Mouse (Mus musculus): Measurements from ENCODE around the gene Gal3st2. TPM values are rescaled to one million over a fixed set of nuclear protein-coding genes. Genes with fewer than 3 reads are reported as not detected.

Gal3st2 gene
- polyA plus RNA-seq, 1 experiment, result 13.6 TPM

Other genes with a start within 250 kb of the Gal3st2 start
- gene Stk25, start 202.6 kb upstream of the Gal3st2 start, polyA plus RNA-seq (2012; rRNA removed), result 262 and 267 TPM in 2 replicates
- gene Bok, start 175.6 kb upstream of the Gal3st2 start, polyA plus RNA-seq (2012; rRNA removed), result 23.9 and 25.5 TPM in 2 replicates
- 43.7 and 52.2 TPM in 2 replicates for gene Atg4b, start 109.8 kb upstream of the Gal3st2 start, polyA plus RNA-seq (2012; rRNA removed)
- 113 and 122 TPM in 2 replicates for gene Thap4, start 106.4 kb upstream of the Gal3st2 start, polyA plus RNA-seq (2012; rRNA removed)
- gene Dtymk, start 59.4 kb upstream of the Gal3st2 start, polyA plus RNA-seq (2012; rRNA removed), result 43.9 and 54.5 TPM in 2 replicates
- 5.0 and 5.6 TPM in 2 replicates for gene Ing5, start 57.3 kb upstream of the Gal3st2 start, polyA plus RNA-seq (2012; rRNA removed)
- 8.7 and 15.9 TPM in 2 replicates for gene D2hgdh, start 36.4 kb upstream of the Gal3st2 start, polyA plus RNA-seq (2012; rRNA removed)
- 28.3 and 73.6 TPM in 2 replicates for gene Gal3st2b, start 57.0 kb downstream of the Gal3st2 start, polyA plus RNA-seq (2012; rRNA removed)
- gene Gal3st2c, start 129.2 kb downstream of the Gal3st2 start, polyA plus RNA-seq (2012; rRNA removed), result 0.11 and 0.22 TPM in 2 replicates
- gene Neu4, start 159.1 kb downstream of the Gal3st2 start, polyA plus RNA-seq (2012; rRNA removed), result not detected in 2 replicates
- gene Pdcd1, start 191.2 kb downstream of the Gal3st2 start, polyA plus RNA-seq (2012; rRNA removed), result 1.3 and 1.7 TPM in 2 replicates

Measured in large intestine, adult 2 months (tissue).